Mouse (Mus musculus) kidney, postnatal 0 days (tissue): ENCODE results near the gene Rnf25. TPM values are rescaled to one million over a fixed set of nuclear protein-coding genes. Genes with fewer than 3 reads are reported as not detected.
A peak's percentile ranks its signal among the peaks of the same experiment; 100 is the strongest.

Source experiments
- ATAC-seq: fragments of 200-750 bp; cut with Nextera tagmentation; replicated peaks from 2 replicates; pipeline ENCODE4 v1.8.0; 2017; ENCODE audit warnings: low read depth, moderate number of reproducible peaks, moderate TSS enrichment, moderate library complexity; ENCODE audit not compliant: low FRiP score
- DNase-seq: peaks from one replicate; pipeline ENCODE4 v3.0.0-alpha.2; 2016; ENCODE audit warnings: low spot score
- H3K27ac ChIP-seq: fragments of 300-500 bp; sonication (generic); 2 replicates; pipeline ENCODE4 v1.5.1; 2014; ENCODE audit warnings: mild to moderate bottlenecking
- H3K27me3 ChIP-seq: fragments of 300-500 bp; sonication (generic); 2 replicates; pipeline ENCODE4 v1.6.1; 2014; ENCODE audit warnings: low read length, mixed read lengths; ENCODE audit not compliant: insufficient read depth
- H3K36me3 ChIP-seq: fragments of 300-500 bp; sonication (generic); 2 replicates; pipeline ENCODE4 v1.6.1; 2014; ENCODE audit warnings: low read length, mixed read lengths; ENCODE audit not compliant: insufficient read depth
- H3K4me1 ChIP-seq: fragments of 300-500 bp; sonication (generic); replicated peaks from 2 replicates; pipeline ENCODE4 v1.6.1; 2014; ENCODE audit warnings: antibody characterized with exemption, low read length, mixed read lengths; ENCODE audit not compliant: insufficient read depth
- H3K4me2 ChIP-seq: fragments of 300-500 bp; sonication (generic); 2 replicates; pipeline ENCODE4 v1.6.1; 2014; ENCODE audit warnings: mild to moderate bottlenecking, low read length, moderate library complexity, mixed read lengths
- H3K4me3 ChIP-seq: fragments of 300-500 bp; sonication (generic); replicated peaks from 2 replicates; pipeline ENCODE4 v1.5.1; 2014; ENCODE audit warnings: low read depth, low read length
- H3K9ac ChIP-seq: fragments of 300-500 bp; sonication (generic); 2 replicates; pipeline ENCODE4 v1.6.1; 2014; ENCODE audit warnings: low read depth, low read length
- H3K9me3 ChIP-seq: fragments of 300-500 bp; sonication (generic); replicated peaks from 2 replicates; pipeline ENCODE4 v1.6.1; 2016; ENCODE audit warnings: low read length, inconsistent platforms, mixed read lengths
- CTCF ChIP-seq: IDR thresholded peaks from 2 replicates; pipeline ENCODE4 v1.5.1; 2016; ENCODE audit warnings: antibody characterized with exemption, low read depth, mild to moderate bottlenecking, moderate library complexity
- WGBS: fragments of 180-500 bp; shearing (Covaris S2); extraction: QIAGEN DNeasy Blood & Tissue Kit; methylation state at CpG from one replicate; pipeline ENCODE4 v1.1.7; 2014; 5-methylcytosine and 5-hydroxymethylcytosine counted together
- microRNA-seq: library from miRNA; unstranded; fragments of <30 nt; microRNA quantifications from one replicate; pipeline ENCODE4, GENCODE M21; 2016
- polyA plus RNA-seq: library from polyadenylated mRNA; unstranded; fragments of >200 nt; fragmentation: Nextera tagmentation; extraction: Ambion mirVana; gene quantifications from 2 replicates; pipeline ENCODE4 v1.2.1, GENCODE M21; 2015

The Rnf25 gene
- polyA plus RNA-seq, 1 experiment from 2014 or later: 30.4 TPM

- no peak for ATAC-seq
- H3K9me3 ChIP-seq: no peaks in the 10 kb centered on the region
- no peak overlapping the region for H3K4me3 ChIP-seq
- H3K27ac ChIP-seq: no peak overlapping the region
- no peak overlapping the region for H3K9ac ChIP-seq
- peaks cover 29% of the 10 kb centered on the region for H3K36me3 ChIP-seq
- H3K27me3 ChIP-seq: no peaks in the 10 kb centered on the region
- H3K4me1 ChIP-seq: no peaks in the 10 kb centered on the region
- WGBS: 87% methylated on average over 3 of the region's 3 CpGs
- DNase-seq: no peak
- no peak overlapping the region for H3K4me2 ChIP-seq
- no peak for TF ChIP-seq CTCF
These were observed 18.6 kb downstream of the Rnf25 start for GRCm38 (mm10) chr1:74582621-74583020.

GRCm38 (mm10) chr1:74569739-74570719, 31.2 kb downstream of the Rnf25 start:
- Histone ChIP-seq H3K4me1 (no peaks in the 10 kb centered on the region), H3K36me3 (peaks cover 68% of the 10 kb centered on the region), H3K9ac (no peak overlapping the region), H3K9me3 (no peaks in the 10 kb centered on the region), H3K4me3 (no peak overlapping the region), H3K27me3 (no peaks in the 10 kb centered on the region), H3K27ac (no peak overlapping the region), H3K4me2 (no peak overlapping the region)
- no peak for ATAC-seq
- WGBS: 90% methylated on average over 29 of the region's 29 CpGs
- DNase-seq: peak; percentile 4
- TF ChIP-seq CTCF: no peak

- no peaks in the 10 kb centered on the region for H3K27me3 ChIP-seq
- no peak for TF ChIP-seq CTCF
- no peak overlapping the region for H3K4me2 ChIP-seq
- peaks cover 46% of the 10 kb centered on the region for H3K36me3 ChIP-seq
- no peak overlapping the region for H3K9ac ChIP-seq
- no peaks in the 10 kb centered on the region for H3K4me1 ChIP-seq
- H3K27ac ChIP-seq: no peak overlapping the region
- ATAC-seq (no peak), DNase-seq (no peak)
- WGBS: 89% methylated on average over 6 of the region's 6 CpGs
- H3K9me3 ChIP-seq: no peaks in the 10 kb centered on the region
- no peak overlapping the region for H3K4me3 ChIP-seq
These were observed 35.4 kb downstream of the Rnf25 start for GRCm38 (mm10) chr1:74565834-74566233.

- no peaks in the 10 kb centered on the region for H3K36me3 ChIP-seq
- no peak overlapping the region for H3K27ac ChIP-seq
- H3K4me2 ChIP-seq: no peak overlapping the region
- DNase-seq (no peak), ATAC-seq (no peak)
- 82% methylated on average over 5 of the region's 5 CpGs for WGBS
- H3K4me3 ChIP-seq: no peak overlapping the region
- H3K27me3 ChIP-seq: no peaks in the 10 kb centered on the region
- H3K9me3 ChIP-seq: no peaks in the 10 kb centered on the region
- H3K9ac ChIP-seq: no peak overlapping the region
- H3K4me1 ChIP-seq: no peaks in the 10 kb centered on the region
- TF ChIP-seq CTCF: no peak
These were observed 42.1 kb downstream of the Rnf25 start for GRCm38 (mm10) chr1:74559061-74559460.

- H3K4me1 ChIP-seq: no peaks in the 10 kb centered on the region
- no peak for ATAC-seq
- TF ChIP-seq CTCF: no peak
These were observed 57.0 kb downstream of the Rnf25 start, which contains the start of gene Usp37 for GRCm38 (mm10) chr1:74544184-74544583. TSS of gene Usp37 (minus strand) at chr1:74544284.

More at GRCm38 (mm10) chr1:74544184-74544583, 57.0 kb downstream of the Rnf25 start, which contains the start of gene Usp37:
- Histone ChIP-seq H3K27me3 (no peaks in the 10 kb centered on the region), H3K9me3 (no peaks in the 10 kb centered on the region), H3K36me3 (no peaks in the 10 kb centered on the region), H3K9ac (no peak within 1 kb of the TSS), H3K4me2 (peak within 1 kb of the TSS; percentile 38), H3K4me3 (no peak within 1 kb of the TSS), H3K27ac (no peak within 1 kb of the TSS)
- DNase-seq: no peak
- WGBS: 83% methylated on average over 4 of the region's 4 CpGs

Small RNAs within 50 kb of the gene (microRNA-seq; reads per million reads assigned to microRNA genes)
- not detected for gene Gm25035

Other genes starting within 250 kb of the Rnf25 start
- 0.59 and 0.75 TPM in 2 replicates for gene Catip, start 239.3 kb downstream of the Rnf25 start, polyA plus RNA-seq
- gene Slc11a1, start 226.2 kb downstream of the Rnf25 start, polyA plus RNA-seq: 2.6 and 3.6 TPM in 2 replicates
- gene Ctdsp1, start 209.9 kb downstream of the Rnf25 start, polyA plus RNA-seq: 73.3 and 75.8 TPM in 2 replicates
- 17.0 and 18.0 TPM in 2 replicates for gene Vil1, start 192.0 kb downstream of the Rnf25 start, polyA plus RNA-seq
- gene Cnot9, start 95.3 kb downstream of the Rnf25 start, polyA plus RNA-seq: 49.8 and 51.6 TPM in 2 replicates
- 1.0 and 1.1 TPM in 2 replicates for gene Plcd4, start 58.5 kb downstream of the Rnf25 start, polyA plus RNA-seq
- gene Usp37, start 57.1 kb downstream of the Rnf25 start, polyA plus RNA-seq: 17.4 and 20.2 TPM in 2 replicates
- gene Zfp142, start 13.2 kb downstream of the Rnf25 start, polyA plus RNA-seq: 3.6 and 3.9 TPM in 2 replicates
- gene Bcs1l, start 13.1 kb downstream of the Rnf25 start, polyA plus RNA-seq: 13.3 and 14.5 TPM in 2 replicates
- 4.8 and 5.0 TPM in 2 replicates for gene Stk36, start within 50 bp of the Rnf25 start, polyA plus RNA-seq
- 6.9 and 7.1 TPM in 2 replicates for gene Ttll4, start 60.3 kb upstream of the Rnf25 start, polyA plus RNA-seq
- gene Cyp27a1, start 112.2 kb upstream of the Rnf25 start, polyA plus RNA-seq: 10.3 and 10.8 TPM in 2 replicates
- gene Prkag3, start 147.8 kb upstream of the Rnf25 start, polyA plus RNA-seq: 0.07 and 0.27 TPM in 2 replicates
- 1.9 and 2.2 TPM in 2 replicates for gene Wnt6, start 170.5 kb upstream of the Rnf25 start, polyA plus RNA-seq
- gene Wnt10a, start 190.1 kb upstream of the Rnf25 start, polyA plus RNA-seq: 0.91 and 1.0 TPM in 2 replicates